Mouse (Mus musculus): ENCODE data around the gene Ssb.

GRCm38 (mm10) chr2:69884581-69884980 lies 23.2 kb downstream of the Ssb start:
- TF ChIP-seq CTCF (IDR thresholded peaks at IDR 0.05; ENCODE audit: low read depth, low read length) (no peak), GATA1 (IDR thresholded peaks at IDR 0.05; ENCODE audit: borderline replicate concordance, low read length) (no peak)
